Mouse (Mus musculus) heart, postnatal 0 days (tissue): ENCODE results near the gene Dnajc11. TPM values are rescaled to one million over a fixed set of nuclear protein-coding genes. Genes with fewer than 3 reads are reported as not detected.

Source experiments
- ATAC-seq: fragments of 200-750 bp; cut with Nextera tagmentation; 2 replicates; pipeline ENCODE4 v1.8.0; 2017; ENCODE audit warnings: low read depth, moderate number of reproducible peaks, moderate library complexity; ENCODE audit not compliant: insufficient read depth
- DNase-seq: peaks from one replicate; pipeline ENCODE4 v3.0.0-alpha.2; 2016; ENCODE audit warnings: low spot score
- H3K27ac ChIP-seq: fragments of 300-500 bp; sonication (generic); 2 replicates; pipeline ENCODE4 v1.5.1; 2014; ENCODE audit warnings: low read depth, mild to moderate bottlenecking
- H3K27me3 ChIP-seq: fragments of 300-500 bp; sonication (generic); 2 replicates; pipeline ENCODE4 v1.6.1; 2014; ENCODE audit warnings: low read length, mixed read lengths; ENCODE audit not compliant: control insufficient read depth, insufficient read depth
- H3K36me3 ChIP-seq: fragments of 300-500 bp; sonication (generic); replicated peaks from 2 replicates; pipeline ENCODE4 v1.6.1; 2014; ENCODE audit warnings: low read length, mixed read lengths; ENCODE audit not compliant: control insufficient read depth, insufficient read depth
- H3K4me1 ChIP-seq: fragments of 300-500 bp; sonication (generic); 2 replicates; pipeline ENCODE4 v1.6.1; 2014; ENCODE audit warnings: antibody characterized with exemption; ENCODE audit not compliant: control insufficient read depth, insufficient read depth
- H3K4me2 ChIP-seq: fragments of 300-500 bp; sonication (generic); 2 replicates; pipeline ENCODE4 v1.6.1; 2014; ENCODE audit warnings: low read depth, mild to moderate bottlenecking, low read length, moderate library complexity
- H3K4me3 ChIP-seq: fragments of 300-500 bp; sonication (generic); 2 replicates; pipeline ENCODE4 v1.5.1; 2014; ENCODE audit warnings: low read depth, low read length
- H3K9ac ChIP-seq: fragments of 300-500 bp; sonication (generic); replicated peaks from 2 replicates; pipeline ENCODE4 v1.6.1; 2014; ENCODE audit warnings: low read depth, low read length, mixed read lengths
- H3K9me3 ChIP-seq: fragments of 300-500 bp; sonication (generic); replicated peaks from 2 replicates; pipeline ENCODE4 v1.6.1; 2016; ENCODE audit warnings: low read length; ENCODE audit not compliant: control insufficient read depth
- CTCF ChIP-seq: IDR thresholded peaks from 2 replicates; pipeline ENCODE4 v1.5.1; 2016; ENCODE audit warnings: antibody characterized with exemption, control low read depth, low read depth
- EP300 ChIP-seq: IDR thresholded peaks from 2 replicates; pipeline ENCODE4 v1.6.1; 2016; ENCODE audit warnings: antibody characterized with exemption, low read depth
- WGBS: fragments of 180-500 bp; shearing (Covaris S2); extraction: QIAGEN DNeasy Blood & Tissue Kit; methylation state at CpG from one replicate; pipeline ENCODE4 v1.1.7; 2014; 5-methylcytosine and 5-hydroxymethylcytosine counted together
- polyA plus RNA-seq: library from polyadenylated mRNA; unstranded; fragments of >200 nt; fragmentation: Nextera tagmentation; extraction: Ambion mirVana; gene quantifications from 2 replicates; pipeline ENCODE4 v1.2.1, GENCODE M21; 2015
- total RNA-seq: library from RNA; depleted of rRNA; stranded (reverse); fragments of >200 nt; gene quantifications from 2 replicates; pipeline ENCODE4 v1.2.3, GENCODE M21; 2014; ENCODE audit warnings: low replicate concordance

Dnajc11 gene
- total and polyA plus RNA-seq, 2 experiments from 2014 or later = 47.7 to 95.3 TPM

DNA sequence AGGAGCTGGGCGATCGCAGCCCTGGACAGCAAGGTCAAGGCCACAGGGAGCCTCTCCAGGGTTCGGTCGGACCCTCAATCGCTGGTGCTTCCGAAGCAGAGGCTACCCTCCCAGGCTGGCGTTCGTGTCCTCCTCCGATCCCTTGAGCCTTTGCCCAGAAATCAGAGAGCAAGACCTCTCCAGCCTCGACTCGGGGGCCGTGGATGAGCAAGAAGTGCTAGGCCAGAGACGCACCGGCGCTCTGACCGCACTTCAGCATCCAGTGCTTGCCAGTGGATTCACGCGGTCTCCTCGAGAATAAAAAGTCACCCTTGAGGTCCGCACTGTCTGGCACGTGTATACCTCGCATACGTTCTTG is 703 bp downstream of the Dnajc11 start:
- peak overlapping the region; percentile 72 for H3K27ac ChIP-seq
- H3K4me1 ChIP-seq = peaks cover 10% of the 10 kb centered on the region
- TF ChIP-seq CTCF (no peak), EP300 (no peak)
- 1% methylated on average over 23 of the region's 23 CpGs for WGBS
- H3K9ac ChIP-seq = peak overlapping the region; percentile 95
- peak overlapping the region; percentile 96 for H3K4me2 ChIP-seq
- ATAC-seq (no peak), DNase-seq (no peak)
- no peaks in the 10 kb centered on the region for H3K27me3 ChIP-seq
- H3K4me3 ChIP-seq = peak overlapping the region; percentile 90
- no peaks in the 10 kb centered on the region for H3K9me3 ChIP-seq
- no peaks in the 10 kb centered on the region for H3K36me3 ChIP-seq

- no peak overlapping the region for H3K9ac ChIP-seq
- ATAC-seq = no peak
- no peaks in the 10 kb centered on the region for H3K36me3 ChIP-seq
- DNase-seq = no peak
- H3K4me3 ChIP-seq = no peak overlapping the region
- H3K27ac ChIP-seq = no peak overlapping the region
- no peak overlapping the region for H3K4me2 ChIP-seq
- no peaks in the 10 kb centered on the region for H3K27me3 ChIP-seq
- peaks cover 10% of the 10 kb centered on the region for H3K4me1 ChIP-seq
- 72% methylated on average over 13 of the region's 13 CpGs for WGBS
- no peaks in the 10 kb centered on the region for H3K9me3 ChIP-seq
- no peak for TF ChIP-seq EP300
- no peak for TF ChIP-seq CTCF
These were observed 4.0 kb downstream of the Dnajc11 start for GRCm38 (mm10) chr4:151937441-151937840.

GRCm38 (mm10) chr4:151938089-151938488 is 4.6 kb downstream of the Dnajc11 start:
- no peaks in the 10 kb centered on the region for H3K27me3 ChIP-seq
- H3K9me3 ChIP-seq = no peaks in the 10 kb centered on the region
- DNase-seq (no peak), ATAC-seq (no peak)
- 88% methylated on average over 3 of the region's 3 CpGs for WGBS
- peaks cover 10% of the 10 kb centered on the region for H3K4me1 ChIP-seq
- H3K4me3 ChIP-seq = no peak overlapping the region
- H3K27ac ChIP-seq = no peak overlapping the region
- TF ChIP-seq CTCF = no peak
- no peak for TF ChIP-seq EP300
- no peaks in the 10 kb centered on the region for H3K36me3 ChIP-seq
- no peak overlapping the region for H3K9ac ChIP-seq
- H3K4me2 ChIP-seq = no peak overlapping the region

DNA sequence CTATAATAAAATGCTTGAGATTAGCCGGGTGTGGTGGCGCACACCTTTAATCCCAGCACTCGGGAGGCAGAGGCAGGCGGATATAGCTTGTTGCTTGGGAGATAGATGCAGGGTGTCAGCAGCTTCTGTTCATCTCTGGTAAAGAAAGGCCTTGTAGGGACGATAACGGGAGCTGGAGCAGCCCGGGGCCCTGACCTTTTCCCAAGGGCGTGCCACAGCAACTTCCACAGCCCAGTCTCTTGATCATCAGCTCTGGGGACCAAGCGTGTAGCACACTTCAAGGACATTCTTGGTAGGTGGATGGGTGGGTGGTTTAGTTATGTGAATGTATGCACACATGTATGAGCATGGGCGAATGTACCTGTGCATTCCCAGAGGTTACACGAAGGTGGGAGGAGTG is 12.7 kb downstream of the Dnajc11 start:
- 64% methylated on average over 11 of the region's 11 CpGs for WGBS
- Histone ChIP-seq H3K9me3 (no peaks in the 10 kb centered on the region), H3K4me1 (peaks cover 12% of the 10 kb centered on the region), H3K9ac (no peak overlapping the region), H3K27ac (no peak overlapping the region), H3K27me3 (no peaks in the 10 kb centered on the region), H3K4me3 (no peak overlapping the region), H3K4me2 (no peak overlapping the region), H3K36me3 (no peaks in the 10 kb centered on the region)
- ATAC-seq (no peak; the same call in 1 of the 2 replicates), DNase-seq (no peak)
- no peak for TF ChIP-seq CTCF
- TF ChIP-seq EP300 = no peak

GRCm38 (mm10) chr4:151948497-151949471 is 15.3 kb downstream of the Dnajc11 start:
- no peak for TF ChIP-seq EP300
- no peak for TF ChIP-seq CTCF
- Histone ChIP-seq H3K27me3 (no peaks in the 10 kb centered on the region), H3K27ac (peak overlapping the region; percentile 20; the same call in 1 of the 2 replicates), H3K9ac (0 out of 2 replicates have a peak overlapping the region, but pooled peaks have one; percentile 1), H3K9me3 (no peaks in the 10 kb centered on the region), H3K4me3 (no peak overlapping the region), H3K36me3 (peaks cover 20% of the 10 kb centered on the region), H3K4me1 (peaks cover 12% of the 10 kb centered on the region), H3K4me2 (no peak overlapping the region)
- ATAC-seq (peak; percentile 50), DNase-seq (no peak)
- 69% methylated on average over 14 of the region's 14 CpGs for WGBS
